Mouse (Mus musculus) E14TG2a.4 (cell line): ENCODE results near the gene Aox3.

Experiments used
- H3K27me3 ChIP-seq: 2 replicates; pipeline ENCODE4 v1.6.1; 2014; ENCODE audit warnings: low read length, control low read depth; ENCODE audit not compliant: insufficient read depth
- H3K36me3 ChIP-seq: 2 replicates; pipeline ENCODE4 v1.6.1; 2014; ENCODE audit warnings: low read length, control low read depth; ENCODE audit not compliant: insufficient read depth
- H3K4me1 ChIP-seq: replicated peaks from 2 replicates; pipeline ENCODE4 v1.6.1; 2014; ENCODE audit warnings: low read depth, low read length, control low read depth
- H3K4me3 ChIP-seq: replicated peaks from 2 replicates; pipeline ENCODE4 v1.5.1; 2014; ENCODE audit warnings: mild to moderate bottlenecking, low read length
- H3K9me3 ChIP-seq: 2 replicates; pipeline ENCODE4 v1.6.1; 2014; ENCODE audit warnings: low read length, control low read depth
- CTCF ChIP-seq: conservative IDR thresholded peaks from 2 replicates; pipeline ENCODE4 v1.5.1; 2014; ENCODE audit warnings: low read length
- NANOG ChIP-seq: IDR thresholded peaks from 2 replicates; pipeline ENCODE4 v1.6.1; 2014; ENCODE audit warnings: borderline replicate concordance, low read length, mixed read lengths
- POU5F1 ChIP-seq: IDR thresholded peaks from 2 replicates; pipeline ENCODE4 v1.6.1; 2014; ENCODE audit warnings: low read length, borderline replicate concordance

Gene Aox3

GRCm38 (mm10) chr1:58238961-58239360 is 126.0 kb downstream of the Aox3 start:
- Histone ChIP-seq H3K9me3 (no peaks in the 10 kb centered on the region), H3K4me1 (peaks cover 3% of the 10 kb centered on the region; the same call in 1 of the 2 replicates), H3K4me3 (no peak overlapping the region), H3K27me3 (no peaks in the 10 kb centered on the region), H3K36me3 (no peaks in the 10 kb centered on the region)
- TF ChIP-seq NANOG (no peak), POU5F1 (no peak), CTCF (no peak)

DNA sequence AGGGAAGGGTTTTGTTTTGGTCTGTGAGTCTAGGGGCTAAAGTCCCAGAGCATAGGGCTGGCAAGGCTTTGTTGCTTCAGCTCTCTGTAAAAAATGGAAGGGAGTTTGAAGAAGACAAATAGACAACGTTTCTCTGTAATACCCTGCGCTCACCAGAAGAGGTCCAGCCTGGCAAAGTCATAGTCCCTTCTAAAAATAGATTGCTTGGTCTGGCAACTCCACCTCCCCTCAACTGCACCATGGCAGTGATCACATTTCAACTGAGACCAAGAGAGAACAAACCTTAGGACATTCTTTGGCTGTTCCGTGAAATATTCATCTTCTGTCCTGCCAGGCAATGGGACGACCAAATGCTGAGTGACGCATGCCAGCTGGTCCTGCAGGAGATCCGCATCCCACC is 127.4 kb downstream of the Aox3 start:
- TF ChIP-seq CTCF (peak; percentile 18; the same call in 1 of the 2 replicates), NANOG (no peak)
- no peaks in the 10 kb centered on the region for H3K27me3 ChIP-seq
- H3K9me3 ChIP-seq: no peaks in the 10 kb centered on the region
- peaks cover 3% of the 10 kb centered on the region; the same call in 1 of the 2 replicates for H3K4me1 ChIP-seq
- no peaks in the 10 kb centered on the region for H3K36me3 ChIP-seq
- no peak overlapping the region for H3K4me3 ChIP-seq

GRCm38 (mm10) chr1:58244487-58244886 is 131.6 kb downstream of the Aox3 start:
- H3K4me1 ChIP-seq: peaks cover 3% of the 10 kb centered on the region; the same call in 1 of the 2 replicates
- no peaks in the 10 kb centered on the region for H3K9me3 ChIP-seq
- no peak overlapping the region for H3K4me3 ChIP-seq
- no peak for TF ChIP-seq NANOG
- no peak for TF ChIP-seq POU5F1
- no peak for TF ChIP-seq CTCF
- H3K36me3 ChIP-seq: no peaks in the 10 kb centered on the region
- no peaks in the 10 kb centered on the region for H3K27me3 ChIP-seq

- TF ChIP-seq CTCF (no peak), POU5F1 (no peak), NANOG (no peak)
- Histone ChIP-seq H3K4me1 (no peaks in the 10 kb centered on the region), H3K27me3 (no peaks in the 10 kb centered on the region), H3K36me3 (no peaks in the 10 kb centered on the region), H3K4me3 (no peak overlapping the region), H3K9me3 (no peaks in the 10 kb centered on the region)
Observed at GRCm38 (mm10) chr1:58248518-58248917, 135.6 kb downstream of the Aox3 start.
